ENCODE assay signal across 8 mouse cellular contexts in the genomic region with DNA sequence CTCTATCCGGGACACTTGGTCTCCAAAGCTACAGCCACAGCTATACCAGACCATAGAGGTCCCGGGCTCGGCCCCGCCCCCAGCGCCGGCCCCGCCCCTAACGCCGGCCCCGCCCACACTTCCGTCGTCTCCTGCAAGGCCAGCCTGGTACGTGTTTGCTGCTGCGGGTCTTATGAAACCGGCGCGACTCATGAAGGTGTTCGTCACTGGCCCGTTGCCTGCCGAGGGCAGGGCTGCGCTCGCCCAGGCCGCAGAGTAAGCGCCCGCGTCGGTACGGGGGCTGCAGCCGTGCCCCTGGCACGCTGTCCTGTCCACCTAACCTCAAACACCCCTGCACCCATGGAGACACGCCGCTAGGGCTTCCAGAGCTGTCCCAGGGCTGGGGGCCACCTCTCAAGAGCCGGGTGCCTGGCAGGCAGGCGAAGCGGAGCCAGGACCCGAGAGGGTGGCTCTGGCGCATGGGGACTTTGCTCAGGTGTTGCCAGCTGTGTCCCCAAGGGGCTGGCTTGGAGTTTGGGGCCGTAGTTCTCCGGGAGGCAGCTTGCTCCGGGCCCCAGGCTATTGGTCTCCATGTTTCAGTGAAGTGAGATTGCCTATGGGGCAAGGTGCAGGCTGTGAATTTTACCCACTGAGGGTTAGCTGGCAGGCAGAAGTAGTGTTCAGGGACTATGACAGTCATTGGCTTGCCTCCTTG. TPM values are rescaled to one million over a fixed set of nuclear protein-coding genes. Genes with fewer than 3 reads are reported as not detected.
DNase-seq lines count a peak whose midpoint lies in the region; ATAC-seq lines count a peak whose summit lies in the region.

A gene (plus strand): TSS at position 116 of the 694 bp plus-strand sequence.

- H3K4me3 ChIP-seq in hindbrain, embryonic 13.5 days = peak within 1 kb of the TSS; percentile 59

- peak within 1 kb of the TSS; percentile 92 for H3K4me2 ChIP-seq in hindbrain, embryonic 13.5 days

- WGBS in hindbrain, embryonic 13.5 days = 1% methylated on average over 40 of the region's 40 CpGs

- H3K27me3 ChIP-seq in hindbrain, embryonic 13.5 days = no peaks in the 10 kb centered on the region

- H3K4me1 ChIP-seq in hindbrain, embryonic 13.5 days (replicated peaks) = peaks cover 34% of the 10 kb centered on the region

- peak; percentile 89 for ATAC-seq in hindbrain, embryonic 13.5 days (ENCODE audit: low FRiP score)

- H3K36me3 ChIP-seq in hindbrain, embryonic 13.5 days = no peaks in the 10 kb centered on the region

- H3K9me3 ChIP-seq in hindbrain, embryonic 13.5 days = no peaks in the 10 kb centered on the region

- peak within 1 kb of the TSS; percentile 77 for H3K9ac ChIP-seq in hindbrain, embryonic 13.5 days

- DNase-seq in Muller cell, postnatal 12 days (ENCODE audit: inconsistent ontology term) = peak; percentile 91
- peak; percentile 83 for DNase-seq in cerebellum, adult 9-11 months
- DNase-seq in frontal cortex, postnatal 14 days (ENCODE audit: low spot score in 2 of 2) = peak; percentile 28 to 37
- DNase-seq in layer of hippocampus, postnatal 25 days (ENCODE audit: extremely low spot score in 1 of 2, low spot score in 1 of 2) = peak; percentile 58 to 60
- peak; percentile 81 for DNase-seq in lung, postnatal 25 days (ENCODE audit: low spot score)
- peak; percentile 85 for DNase-seq in retina, embryonic 14.5 days (ENCODE audit: low spot score)
- peak; percentile 89 for DNase-seq in thymus, postnatal 4 days

- peak within 1 kb of the TSS; percentile 75 for H3K27ac ChIP-seq in hindbrain, embryonic 13.5 days

RNA-seq across cellular contexts. Expression of the gene that starts here (rescaled TPM):
- polyA plus RNA-seq in hindbrain, embryonic 13.5 days (2015; fragmentation: Nextera tagmentation; extraction: Ambion mirVana) = 26.0 and 28.2 TPM in 2 replicates
- 10 to 100 TPM; 22.2 to 31.1 TPM for total RNA-seq in layer of hippocampus, postnatal 25 days (2021)

Comparison
In these comparisons a context has a peak if more than half of its experiments do, and no peak if none do; other contexts are left out.
1. Peak in every context shown above with its lines: DNase-seq, ATAC-seq, H3K4me3 ChIP-seq and H3K27ac ChIP-seq.
2. DNase-seq: peak in every context shown above with its lines; median percentile 91 in Muller cell, postnatal 12 days; 89 in thymus, postnatal 4 days; 85 in retina, embryonic 14.5 days; 83 in cerebellum, adult 9-11 months; 81 in lung, postnatal 25 days; 59 in layer of hippocampus, postnatal 25 days; 32 in frontal cortex, postnatal 14 days.